Mouse (Mus musculus): ENCODE measurements around the gene Ccdc183. TPM values are rescaled to one million over a fixed set of nuclear protein-coding genes. Genes with fewer than 3 reads are reported as not detected.
A peak's percentile ranks its signal among the peaks of the same experiment; 100 is the strongest.

The Ccdc183 gene
- not detected for total RNA-seq (2021)
- polyA plus RNA-seq (2012; rRNA removed) = not detected in 2 replicates
- long read RNA-seq = 0 reads

- DNase-seq = no peak
These were observed at the start of gene Ccdc183 for GRCm38 (mm10) chr2:25617578-25617977. Gene Ccdc183, minus strand, starts transcription at chr2:25617678.

GRCm38 (mm10) chr2:25666516-25666915, 49.0 kb upstream of the Ccdc183 start:
- no peak for DNase-seq

GRCm38 (mm10) chr2:25664125-25664524, 46.6 kb upstream of the Ccdc183 start:
- DNase-seq = no peak

GRCm38 (mm10) chr2:25663511-25663910, 46.0 kb upstream of the Ccdc183 start:
- DNase-seq = peak; percentile 80

- DNase-seq = peak; percentile 54
These were observed 43.9 kb upstream of the Ccdc183 start for GRCm38 (mm10) chr2:25661245-25661970.

- peak; percentile 61 for DNase-seq
These were observed 42.8 kb upstream of the Ccdc183 start for GRCm38 (mm10) chr2:25660279-25660678.

- DNase-seq = no peak
These were observed 40.2 kb upstream of the Ccdc183 start, which contains the start of gene Lcn5 for GRCm38 (mm10) chr2:25657652-25658051. Gene Lcn5, plus strand, starts transcription at chr2:25657952.

- DNase-seq = peak; percentile 64
These were observed 39.8 kb upstream of the Ccdc183 start for GRCm38 (mm10) chr2:25657246-25657645.

- no peak for DNase-seq
These were observed 39.2 kb upstream of the Ccdc183 start for GRCm38 (mm10) chr2:25656691-25657090.

- no peak for DNase-seq
These were observed 37.0 kb upstream of the Ccdc183 start for GRCm38 (mm10) chr2:25654502-25654901.

GRCm38 (mm10) chr2:25652902-25653301, 35.4 kb upstream of the Ccdc183 start, which contains the start of gene Lcn8:
Gene Lcn8, plus strand, starts transcription at chr2:25653120.
- no peak for DNase-seq

GRCm38 (mm10) chr2:25639890-25640289, 22.4 kb upstream of the Ccdc183 start:
- no peak for DNase-seq

GRCm38 (mm10) chr2:25634046-25634445, 16.6 kb upstream of the Ccdc183 start:
- DNase-seq = peak; percentile 65

- DNase-seq = peak; percentile 80
These were observed 16.1 kb upstream of the Ccdc183 start for GRCm38 (mm10) chr2:25633616-25634015.

- DNase-seq = peak; percentile 60
These were observed 11.3 kb upstream of the Ccdc183 start for GRCm38 (mm10) chr2:25628738-25629137.

GRCm38 (mm10) chr2:25627811-25628210, 10.3 kb upstream of the Ccdc183 start, which contains the start of gene Fcna:
Gene Fcna, minus strand, starts transcription at chr2:25628030.
- DNase-seq = no peak

GRCm38 (mm10) chr2:25625986-25626385, 8.5 kb upstream of the Ccdc183 start:
- no peak for DNase-seq

GRCm38 (mm10) chr2:25621229-25622200, 4.0 kb upstream of the Ccdc183 start, which contains the start of gene Tmem141:
Gene Tmem141, minus strand, starts transcription at chr2:25622005.
- DNase-seq = peak; percentile 97

- DNase-seq = no peak
These were observed 3.4 kb upstream of the Ccdc183 start for GRCm38 (mm10) chr2:25620852-25621228.

GRCm38 (mm10) chr2:25620386-25620785, 2.9 kb upstream of the Ccdc183 start:
- DNase-seq = no peak

GRCm38 (mm10) chr2:25616398-25616797, 1.1 kb downstream of the Ccdc183 start:
- DNase-seq = no peak

- DNase-seq = no peak
These were observed 8.8 kb downstream of the Ccdc183 start for GRCm38 (mm10) chr2:25608671-25609070.
